In the genomic region with DNA sequence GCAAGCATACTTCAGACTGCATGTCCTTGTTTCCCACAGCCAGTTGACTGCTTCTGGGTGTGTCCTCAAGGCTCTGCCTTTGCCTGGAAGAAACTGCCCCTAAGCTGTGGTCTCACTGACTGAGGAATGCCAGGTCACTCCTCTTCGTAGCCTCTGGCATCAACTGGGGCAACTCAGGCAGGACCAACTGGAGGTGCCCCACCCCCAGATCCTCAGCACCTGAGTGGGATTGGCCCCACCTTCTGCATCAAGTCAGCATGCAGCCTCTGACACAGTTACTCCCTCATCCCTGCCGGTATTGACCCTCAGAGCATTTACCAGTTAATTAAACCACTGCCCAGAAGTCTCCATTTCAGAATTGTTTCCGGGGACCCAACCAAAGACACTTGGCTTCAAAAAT, we compare ENCODE assay signal across 17 mouse cellular contexts. TPM values are rescaled to one million over a fixed set of nuclear protein-coding genes. Genes with fewer than 3 reads are reported as not detected.
DNase-seq lines count a peak whose midpoint lies in the region; ATAC-seq lines count a peak whose summit lies in the region.
"Had no signal": no experiment of that assay in that cellular context is flagged by ENCODE, and none has a peak within 500 bp of the region (broad histone marks: within the 10 kb centered on the region; RNA-seq: fewer than 3 reads in every experiment).

No protein-coding gene starts in this region.

- 56% methylated on average over 3 of the region's 3 CpGs for WGBS in stomach, embryonic 16.5 days
- WGBS in hindbrain, embryonic 14.5 days = 87% methylated on average over 3 of the region's 3 CpGs

- peaks cover 1% of the 10 kb centered on the region for H3K27me3 ChIP-seq in megakaryocyte, embryonic 14.5 days (replicated peaks)
- no peaks in the 10 kb centered on the region for H3K27me3 ChIP-seq in stomach, embryonic 16.5 days (ENCODE audit: control insufficient read depth, insufficient read depth, low read length)
- H3K27me3 ChIP-seq in hindbrain, embryonic 14.5 days (ENCODE audit: control insufficient read depth, insufficient read depth, low read length) = no peaks in the 10 kb centered on the region
- H3K27me3 ChIP-seq: heart, embryonic 12.5 days had no signal

- no peaks in the 10 kb centered on the region for H3K36me3 ChIP-seq in megakaryocyte, embryonic 14.5 days (replicated peaks; ENCODE audit: low read length)
- no peaks in the 10 kb centered on the region for H3K36me3 ChIP-seq in stomach, embryonic 16.5 days (ENCODE audit: control insufficient read depth, insufficient read depth, low read length)
- H3K36me3 ChIP-seq in hindbrain, embryonic 14.5 days (replicated peaks; ENCODE audit: control insufficient read depth, insufficient read depth) = no peaks in the 10 kb centered on the region
- H3K36me3 ChIP-seq: heart, embryonic 12.5 days; hindbrain, embryonic 13.5 days had no signal

- H3K4me2 ChIP-seq in stomach, embryonic 16.5 days (ENCODE audit: low read depth, low read length) = no peak overlapping the region
- H3K4me2 ChIP-seq in hindbrain, embryonic 14.5 days (replicated peaks) = no peak overlapping the region
- H3K4me2 ChIP-seq: hindbrain, embryonic 13.5 days; midbrain, embryonic 11.5 days had no signal

- H3K9ac ChIP-seq in stomach, embryonic 16.5 days (ENCODE audit: low read length) = no peak overlapping the region
- no peak overlapping the region for H3K9ac ChIP-seq in hindbrain, embryonic 14.5 days
- H3K9ac ChIP-seq: heart, embryonic 12.5 days; hindbrain, embryonic 13.5 days had no signal

- no peaks in the 10 kb centered on the region for H3K9me3 ChIP-seq in megakaryocyte, embryonic 14.5 days
- H3K9me3 ChIP-seq in stomach, embryonic 16.5 days (replicated peaks; ENCODE audit: control insufficient read depth, low read length) = no peaks in the 10 kb centered on the region
- H3K9me3 ChIP-seq in hindbrain, embryonic 14.5 days (ENCODE audit: control insufficient read depth, low read length) = no peaks in the 10 kb centered on the region
- H3K9me3 ChIP-seq: heart, embryonic 12.5 days; hindbrain, embryonic 13.5 days had no signal

- peak overlapping the region; percentile 23 for H3K4me3 ChIP-seq in megakaryocyte, embryonic 14.5 days (replicated peaks)
- H3K4me3 ChIP-seq in stomach, embryonic 16.5 days (replicated peaks; ENCODE audit: low read length) = no peak overlapping the region
- no peak overlapping the region for H3K4me3 ChIP-seq in hindbrain, embryonic 14.5 days (replicated peaks; ENCODE audit: low read length)
- H3K4me3 ChIP-seq: heart, embryonic 12.5 days; hindbrain, embryonic 13.5 days had no signal

- peaks cover 38% of the 10 kb centered on the region for H3K4me1 ChIP-seq in megakaryocyte, embryonic 14.5 days
- no peaks in the 10 kb centered on the region for H3K4me1 ChIP-seq in stomach, embryonic 16.5 days (ENCODE audit: control insufficient read depth, insufficient read depth, low read length)
- H3K4me1 ChIP-seq in hindbrain, embryonic 14.5 days (replicated peaks; ENCODE audit: control insufficient read depth, insufficient read depth, low read length) = no peaks in the 10 kb centered on the region
- H3K4me1 ChIP-seq: hindbrain, embryonic 13.5 days had no signal

- DNase-seq in CD4-positive, CD25-positive, alpha-beta regulatory T cell, adult 2 months (ENCODE audit: low read depth, low spot score) = peak; percentile 14
- DNase-seq in right cerebral cortex, postnatal 4 days = no peak
- no peak for DNase-seq in natural killer cell, adult 2 months (ENCODE audit: low spot score in 2 of 2)
- no peak for DNase-seq in hindbrain, embryonic 14.5 days (ENCODE audit: low spot score)
- DNase-seq: cerebellum, adult 9-11 months; kidney, postnatal 25 days; right cerebral cortex, adult 18-20 months had no signal

- H3K27ac ChIP-seq in stomach, embryonic 16.5 days (ENCODE audit: low read length) = peak overlapping the region; percentile 19; the same call in 1 of the 2 replicates
- H3K27ac ChIP-seq in hindbrain, embryonic 14.5 days = no peak overlapping the region
- H3K27ac ChIP-seq: hindbrain, embryonic 13.5 days had no signal

- ATAC-seq in CD4-positive, CD25-positive, alpha-beta regulatory T cell, adult 4 months = no peak
- no peak for ATAC-seq in megakaryocyte, adult 5-6 weeks (ENCODE audit: poor library complexity, severe bottlenecking)
- ATAC-seq in stomach, embryonic 16.5 days (ENCODE audit: insufficient read depth, low FRiP score) = 0 out of 2 replicates have a peak, but pooled peaks have one; percentile 21
- no peak for ATAC-seq in hindbrain, embryonic 14.5 days (ENCODE audit: low FRiP score)
- ATAC-seq: forebrain, embryonic 16.5 days; intestine, postnatal 0 days had no signal

RNA-seq across cellular contexts. Expression of gene Il20ra, which starts 21.1 kb away (rescaled TPM):
- polyA plus RNA-seq in CD4-positive, CD25-positive, alpha-beta regulatory T cell, adult 4 months (2017; shearing (Covaris generic)) = not detected
- polyA plus RNA-seq in megakaryocyte, embryonic 14.5 days (2012; ENCODE audit: insufficient read depth, low replicate concordance) = 0.19 TPM in 1 of 2 replicates, not detected in the other
- total RNA-seq in megakaryocyte, adult 5-6 weeks (2015) = 0.39 TPM in 1 of 2 replicates, not detected in the other
- 0.73 TPM in 1 of 2 replicates, not detected in the other for total RNA-seq in megakaryocyte, adult 5-6 weeks (2017)
- polyA plus RNA-seq in stomach, embryonic 16.5 days (2015; fragmentation: Nextera tagmentation; extraction: Ambion mirVana) = 0.24 and 0.28 TPM in 2 replicates
- 0.27 and 0.48 TPM in 2 replicates for polyA plus RNA-seq in hindbrain, embryonic 14.5 days (2014; fragmentation: Nextera tagmentation; extraction: Ambion mirVana)
- total RNA-seq: gastrocnemius, postnatal 14 days had no signal
- polyA plus RNA-seq: heart, embryonic 12.5 days had no signal
